Mouse (Mus musculus): ENCODE results near the gene Chrna5.
"Not testable (repeated sequence)": the region's sequence is repeated elsewhere in the genome, so short reads cannot be mapped to it uniquely, and the experiment has no call there.

Chrna5 gene

DNA sequence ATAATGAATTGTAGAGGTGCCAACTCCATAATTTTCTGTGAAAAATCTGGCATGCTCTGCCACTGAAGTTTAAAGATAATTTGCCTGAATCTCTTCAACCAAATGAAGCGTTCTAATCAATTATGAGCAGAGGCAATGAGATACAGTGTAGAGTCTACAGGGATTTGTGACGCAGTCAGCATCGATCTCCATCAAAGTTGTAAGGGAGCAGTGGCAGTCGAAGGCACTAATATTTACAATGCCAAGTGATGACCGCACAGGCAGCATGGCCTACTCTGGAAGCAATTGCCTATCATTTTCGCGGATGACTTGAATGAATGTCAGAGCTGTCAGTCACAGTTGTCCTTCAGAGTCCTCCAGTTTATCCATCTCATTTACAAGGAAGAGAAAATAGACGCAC is at the start of gene Chrna5:
Chrna5 (plus strand) TSS at position 207 of the 400 bp plus-strand sequence.
- DNase-seq = no peak

DNA sequence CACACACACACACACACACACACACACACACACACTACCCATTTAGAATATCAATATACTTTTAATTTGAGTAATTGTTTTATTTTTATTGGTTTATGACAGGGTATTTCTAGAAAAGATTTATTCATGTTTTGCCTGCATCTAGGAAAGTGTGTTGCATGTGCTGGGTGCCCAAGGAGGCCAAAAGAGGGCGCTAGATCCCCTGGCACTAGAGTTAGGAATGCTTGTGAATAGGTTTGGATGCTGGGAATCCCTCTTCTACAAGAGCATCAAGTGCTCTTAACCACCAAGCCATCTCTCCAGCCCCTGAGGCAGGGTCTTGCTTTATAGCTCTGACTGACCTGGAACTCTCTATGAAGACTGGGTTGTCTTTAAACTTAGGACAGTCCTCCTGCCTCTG is 48.9 kb upstream of the Chrna5 start:
- no peak for DNase-seq

DNA sequence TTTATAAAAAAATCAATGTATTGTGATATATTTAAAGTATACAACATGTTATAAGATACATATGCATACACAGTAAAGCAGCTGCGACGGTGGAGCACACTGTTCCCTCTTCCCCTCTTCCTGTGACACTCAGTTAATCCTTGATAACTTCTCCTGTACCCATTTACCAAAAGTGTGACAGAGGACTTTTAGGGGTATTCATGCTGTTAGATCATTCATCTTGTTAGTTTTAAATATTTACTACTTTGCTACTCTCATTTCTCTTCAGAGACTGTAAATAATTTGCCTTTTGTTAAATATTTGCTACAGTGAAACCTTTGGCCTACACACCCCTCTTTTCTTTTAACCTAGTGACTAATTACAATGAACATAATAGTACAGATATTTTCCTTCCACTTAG is 48.3 kb upstream of the Chrna5 start:
- DNase-seq = no peak

DNA sequence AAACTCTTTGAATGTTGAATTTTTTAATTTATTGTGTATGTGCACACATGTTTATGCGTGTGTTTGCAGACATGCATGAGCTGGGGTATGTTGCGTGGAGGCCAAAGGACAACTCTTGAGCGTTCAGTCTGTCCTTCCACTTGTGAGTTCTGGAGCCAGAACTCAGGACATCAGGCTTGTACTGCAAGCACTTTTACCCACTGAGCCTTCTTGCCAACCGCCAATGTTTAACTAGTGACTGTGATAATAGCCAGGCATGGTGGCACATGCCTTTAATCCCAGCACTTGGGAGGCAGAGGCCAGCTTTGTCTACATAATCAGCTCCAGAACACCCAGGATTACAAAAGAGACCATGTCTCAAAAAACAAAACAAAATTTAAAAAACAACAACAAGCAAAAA is 38.6 kb upstream of the Chrna5 start:
- no peak for DNase-seq

DNA sequence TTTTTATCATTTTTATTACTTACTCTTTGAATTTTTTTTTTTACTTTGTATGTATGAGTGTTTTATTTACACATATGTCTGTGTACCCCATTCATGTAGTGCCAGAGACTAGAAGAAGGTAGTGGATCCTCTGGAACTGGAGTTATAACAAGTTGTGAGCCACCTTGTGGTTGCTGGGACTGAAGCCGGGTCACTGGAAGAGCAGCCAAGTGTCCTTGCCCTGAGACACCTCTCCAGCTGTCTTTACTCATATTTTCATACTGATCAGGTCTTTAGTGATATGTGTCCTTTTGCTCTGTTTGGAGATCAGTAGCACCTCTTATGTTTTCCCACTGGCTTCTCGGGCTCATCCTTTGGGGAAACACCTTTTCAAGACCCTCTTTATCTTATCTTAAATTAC is 36.2 kb upstream of the Chrna5 start:
- DNase-seq = no peak

DNA sequence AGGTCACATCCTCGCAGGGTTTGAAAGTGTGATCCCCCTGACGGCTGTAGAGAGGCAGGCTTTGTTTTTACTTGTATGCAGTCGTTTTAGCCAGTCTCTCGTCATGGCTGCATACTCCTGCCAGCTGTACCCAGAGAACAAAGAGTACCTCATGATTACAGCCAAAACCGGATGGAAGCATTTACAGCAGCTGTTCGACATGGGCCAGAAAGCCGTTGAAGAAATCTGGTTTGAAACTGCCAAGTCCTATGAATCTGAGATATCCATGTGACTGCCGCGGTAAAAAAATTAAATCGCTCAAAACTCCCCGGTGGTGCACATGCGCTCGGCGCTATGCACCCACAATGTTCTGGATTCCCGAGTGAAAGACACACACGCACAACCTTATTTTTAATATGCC is 34.4 kb upstream of the Chrna5 start:
- DNase-seq = no peak

DNA sequence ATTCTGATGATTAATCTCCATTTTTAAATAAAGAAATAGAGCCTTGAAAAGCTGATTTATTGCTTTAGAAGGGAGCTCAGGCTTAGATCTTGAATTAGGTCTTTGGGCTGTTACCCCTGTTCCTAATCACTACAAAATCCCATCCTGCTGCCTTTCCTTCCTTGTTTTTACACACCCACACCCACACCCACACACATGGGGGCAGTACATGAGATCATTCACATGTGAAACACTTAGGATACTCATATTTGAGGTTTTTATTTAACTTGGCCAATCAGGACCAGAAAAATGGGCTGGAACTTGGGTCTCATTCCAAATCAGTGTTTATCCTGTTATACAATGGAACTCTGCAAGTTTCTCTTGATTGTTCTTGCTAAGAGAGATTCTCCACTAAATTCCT is 31.2 kb upstream of the Chrna5 start:
- no peak for DNase-seq

DNA sequence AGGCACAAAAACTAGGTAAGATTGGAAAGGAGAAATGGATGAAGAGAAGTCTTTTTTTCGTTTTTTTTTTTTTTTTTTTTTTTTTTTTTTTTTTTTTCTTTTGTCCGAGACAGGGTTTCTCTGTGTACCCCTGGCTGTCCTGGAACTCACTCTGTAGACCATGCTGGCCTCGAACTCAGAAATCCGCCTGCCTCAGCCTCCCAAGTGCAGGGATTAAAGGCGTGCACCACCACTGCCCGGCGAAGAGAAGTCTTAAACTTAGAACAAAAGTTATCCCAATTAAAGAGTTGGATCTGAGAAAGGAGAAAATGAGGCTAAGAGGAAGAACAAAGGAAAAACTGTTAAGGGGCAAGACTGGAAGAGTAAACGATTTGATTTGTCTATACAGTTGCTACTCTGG is 30.5 kb upstream of the Chrna5 start:
- DNase-seq = not testable (repeated sequence)

DNA sequence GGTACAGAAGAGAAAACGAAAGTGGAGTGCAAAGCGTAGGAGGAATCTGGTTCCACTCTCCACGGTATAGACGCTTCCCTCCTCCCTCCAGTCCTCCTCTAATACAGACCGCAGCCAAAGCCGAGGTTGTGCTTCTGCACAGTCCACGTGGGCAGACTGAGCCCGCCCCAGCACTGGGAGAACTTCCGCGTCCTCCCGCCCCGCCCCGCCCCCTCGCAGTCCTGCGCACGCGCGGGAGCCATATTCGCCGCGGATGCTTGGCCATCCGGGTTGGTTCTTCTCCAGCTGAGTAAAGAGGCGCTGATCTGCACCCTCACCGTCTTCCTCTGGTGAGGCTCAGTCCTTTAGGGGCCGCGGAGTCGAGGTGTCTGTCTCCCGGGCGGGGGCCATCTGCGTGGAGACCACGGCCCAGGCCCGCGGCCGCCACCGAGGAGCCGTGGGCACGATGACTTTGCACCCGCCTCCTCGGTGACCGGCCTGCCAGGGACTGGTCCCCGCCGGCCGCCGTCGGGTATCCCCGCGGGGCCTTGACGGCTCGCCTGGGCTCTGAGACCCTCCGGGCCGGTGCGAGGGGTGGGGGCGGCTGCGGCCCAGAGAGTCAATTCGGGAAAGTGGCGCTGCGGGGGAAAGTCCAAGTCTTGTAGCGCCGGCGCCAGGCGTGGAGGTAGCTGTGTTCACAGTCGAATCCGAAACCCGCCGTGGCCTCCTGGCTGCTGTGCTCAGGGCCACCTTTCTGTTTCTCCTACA is 29.9 kb upstream of the Chrna5 start, which contains the start of the genes Psma4 and AY074887:
Psma4 (plus strand) TSS at position 216 of the 747 bp plus-strand sequence.
AY074887 (minus strand) TSS at position 424 of the 747 bp plus-strand sequence.
- peak; percentile 94 to 96 for DNase-seq

DNA sequence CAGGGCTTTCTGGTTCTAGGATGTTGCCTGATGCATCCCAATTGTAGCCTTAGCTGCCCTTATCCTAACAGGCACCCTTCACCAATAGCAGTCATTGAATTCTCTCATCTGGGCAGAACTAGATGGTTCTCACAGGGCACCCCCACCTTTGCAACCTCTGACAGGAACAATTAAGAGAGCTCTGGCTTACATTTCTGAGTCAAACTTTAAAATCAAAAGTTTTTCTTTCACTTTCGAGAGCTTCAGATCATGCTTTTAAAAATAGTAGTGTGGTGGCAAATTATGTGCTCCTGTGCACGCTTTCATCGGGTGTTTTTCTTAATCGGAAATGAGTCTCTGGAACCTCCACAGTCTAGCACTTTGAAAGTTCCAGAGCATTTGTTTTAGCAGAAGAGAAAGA is 19.6 kb upstream of the Chrna5 start:
- DNase-seq = no peak

DNA sequence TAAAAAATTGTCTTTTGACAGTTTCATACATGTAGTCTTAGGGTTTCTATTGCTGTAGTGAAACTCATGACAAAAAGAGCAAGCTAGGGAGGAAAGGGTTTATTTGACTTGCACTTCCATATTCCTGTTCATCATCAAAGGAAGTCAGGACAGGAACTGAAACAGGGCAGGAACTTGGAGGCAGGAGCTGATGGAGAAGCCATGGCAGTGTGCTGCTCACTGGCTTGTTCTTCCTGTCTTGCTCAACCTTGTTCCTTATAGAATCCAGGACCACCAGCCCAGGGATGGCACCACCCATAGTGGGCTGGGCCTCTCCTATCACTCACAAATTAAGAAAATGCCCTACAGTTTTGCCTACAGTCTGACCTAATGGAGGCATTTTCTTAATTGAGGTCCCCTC is 17.0 kb upstream of the Chrna5 start:
- DNase-seq = no peak

DNA sequence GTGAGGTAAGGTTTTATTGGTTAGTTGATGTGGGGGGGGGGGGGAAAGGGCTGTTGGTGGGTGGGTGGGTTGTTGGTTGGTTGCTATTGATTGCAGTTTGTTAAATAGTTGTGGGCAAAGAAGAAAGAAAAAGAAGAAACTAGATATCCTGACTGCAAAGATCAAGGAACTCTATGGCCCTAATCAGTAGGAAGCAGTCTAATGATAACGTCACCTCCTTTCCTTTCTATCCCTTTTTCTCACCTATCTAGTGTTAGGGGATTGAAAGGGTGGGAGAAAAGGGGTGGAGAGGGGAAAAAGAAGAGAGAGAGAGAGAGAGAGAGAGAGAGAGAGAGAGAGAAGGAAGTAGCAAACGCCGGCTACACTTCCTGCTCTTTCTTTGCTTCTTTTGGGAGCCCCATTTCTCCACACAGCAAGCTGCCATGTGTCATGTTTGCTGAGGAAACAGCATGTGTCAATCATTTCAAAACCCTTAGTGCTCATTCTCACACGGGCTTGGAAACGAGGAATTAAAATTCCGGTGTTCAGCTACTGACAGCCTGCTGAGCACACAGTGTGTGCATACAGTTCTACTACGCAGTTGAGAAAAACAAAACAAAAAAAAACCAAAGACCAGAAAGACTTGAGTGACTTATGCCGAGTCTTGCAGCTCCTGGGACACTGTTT is 10.6 kb upstream of the Chrna5 start:
- DNase-seq = no peak

DNA sequence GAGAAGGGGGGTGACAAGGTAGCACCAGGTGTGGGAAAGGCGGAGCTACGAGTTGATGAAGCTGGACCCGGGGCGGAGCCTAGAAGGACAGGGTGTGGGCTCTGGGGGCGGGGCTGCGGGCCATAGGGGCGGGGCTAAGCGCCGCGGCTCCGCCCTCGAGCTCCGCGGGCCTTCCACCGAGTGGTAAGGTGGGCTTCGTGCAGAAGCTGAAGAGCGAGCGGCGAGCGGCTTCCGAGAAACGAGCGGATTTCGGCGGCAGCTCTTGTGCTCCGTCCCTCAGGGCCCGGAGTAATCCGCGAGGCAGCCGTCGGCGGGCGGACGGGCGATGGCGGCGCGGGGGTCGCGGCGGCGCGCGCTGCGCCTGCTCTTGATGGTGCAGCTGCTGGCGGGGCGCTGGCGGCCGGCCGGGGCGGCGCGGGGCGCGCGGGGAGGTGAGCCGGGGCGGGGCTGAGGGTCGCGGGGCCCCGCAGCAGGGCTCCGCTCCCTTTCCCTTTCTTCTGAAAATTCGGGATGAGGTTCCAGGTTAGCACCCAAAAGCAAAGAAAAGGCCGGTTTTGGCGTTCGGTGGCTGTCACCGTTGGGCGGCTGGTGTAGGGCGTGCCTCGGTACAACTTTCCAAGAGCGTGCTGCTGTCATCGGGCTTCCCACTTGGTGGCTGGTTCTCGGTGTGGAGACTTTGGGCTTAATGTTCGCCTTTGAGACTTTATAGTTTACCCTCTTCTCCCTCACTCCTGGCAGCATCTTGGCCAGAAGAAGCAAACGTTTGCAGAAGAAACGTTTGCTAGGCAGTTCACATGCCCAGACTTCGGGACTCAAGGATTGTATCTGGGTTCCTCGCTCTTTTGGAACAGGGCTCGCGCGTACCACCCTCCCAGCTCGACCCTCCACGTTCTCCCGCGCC is 861 bp downstream of the Chrna5 start:
- peak; percentile 36 to 40 for DNase-seq

DNA sequence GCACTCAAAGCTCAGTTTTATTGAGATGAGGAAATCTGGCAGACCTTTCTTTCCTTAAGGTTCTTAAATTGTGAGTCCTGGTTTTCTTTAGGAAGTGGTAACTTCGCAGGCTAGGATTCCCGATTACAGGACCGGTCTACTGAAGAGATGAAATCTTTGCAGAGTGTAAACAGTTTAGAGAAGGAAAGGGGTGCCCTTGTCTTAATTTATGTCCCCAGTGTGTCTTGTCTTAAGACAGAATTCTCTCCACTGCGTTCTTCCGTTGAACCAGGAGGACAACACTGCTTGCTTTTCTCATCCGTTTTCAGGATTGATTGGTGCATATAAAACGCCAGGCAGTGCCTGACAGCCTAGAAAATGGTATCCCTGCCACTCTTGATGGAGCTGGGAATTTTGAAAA is 1.7 kb downstream of the Chrna5 start:
- DNase-seq = no peak

DNA sequence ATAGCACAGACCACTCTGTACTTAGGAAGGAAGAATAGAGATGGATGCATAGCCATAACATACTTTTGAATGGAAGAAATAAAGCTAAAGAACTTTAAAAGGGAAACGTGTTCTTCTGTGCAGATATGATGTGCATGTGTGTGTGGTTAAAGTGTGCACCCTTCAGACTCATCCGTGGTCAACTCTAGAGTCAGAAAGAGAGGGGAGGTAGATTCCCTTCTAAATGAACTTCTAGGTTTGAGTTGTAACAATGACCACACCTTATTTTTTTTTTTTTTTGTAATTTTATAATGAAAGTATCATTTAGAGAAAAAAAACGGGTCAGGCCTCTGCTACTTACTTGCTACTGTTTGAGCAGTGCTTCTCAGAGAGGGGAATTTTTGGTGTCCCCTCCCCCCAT is 9.7 kb downstream of the Chrna5 start:
- no peak for DNase-seq

DNA sequence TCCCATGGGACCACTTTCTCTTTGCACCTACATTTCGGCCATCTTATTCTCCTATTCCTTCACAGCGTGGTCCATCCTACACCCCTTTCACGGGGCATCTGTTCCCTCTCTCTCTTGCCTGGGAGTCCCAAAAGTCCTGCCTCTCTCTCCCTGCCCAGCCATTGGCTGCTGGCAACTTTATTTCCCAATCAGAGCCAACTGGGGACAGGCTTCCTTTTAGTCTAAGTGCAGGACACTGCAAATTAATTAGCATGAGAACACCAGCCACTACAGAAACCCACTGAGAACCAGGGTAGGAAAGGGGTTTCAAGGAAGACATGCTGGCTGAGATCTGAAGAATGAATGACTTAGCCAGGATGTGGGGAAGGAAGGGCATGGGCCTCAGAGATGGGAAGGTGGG is 13.7 kb downstream of the Chrna5 start:
- DNase-seq = no peak

DNA sequence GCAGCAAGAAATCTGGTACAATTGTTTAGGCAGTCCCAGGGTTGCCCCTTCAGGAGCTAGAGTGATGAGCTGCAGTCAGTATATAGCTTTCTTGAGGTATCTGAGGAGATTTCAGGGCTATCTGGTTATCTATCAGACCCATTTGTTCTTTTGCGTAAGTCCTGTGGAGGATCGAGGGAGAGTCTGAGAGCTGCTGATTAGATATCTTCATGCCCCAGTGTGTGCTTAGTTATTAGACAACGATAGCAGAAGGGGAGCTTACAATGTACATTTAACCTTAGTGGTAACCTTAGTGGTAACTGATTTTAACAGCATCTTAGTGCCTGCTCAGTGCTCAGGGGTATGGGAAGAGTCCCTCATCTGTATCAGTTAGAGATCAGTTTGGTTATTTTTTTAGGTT is 15.0 kb downstream of the Chrna5 start:
- no peak for DNase-seq

DNA sequence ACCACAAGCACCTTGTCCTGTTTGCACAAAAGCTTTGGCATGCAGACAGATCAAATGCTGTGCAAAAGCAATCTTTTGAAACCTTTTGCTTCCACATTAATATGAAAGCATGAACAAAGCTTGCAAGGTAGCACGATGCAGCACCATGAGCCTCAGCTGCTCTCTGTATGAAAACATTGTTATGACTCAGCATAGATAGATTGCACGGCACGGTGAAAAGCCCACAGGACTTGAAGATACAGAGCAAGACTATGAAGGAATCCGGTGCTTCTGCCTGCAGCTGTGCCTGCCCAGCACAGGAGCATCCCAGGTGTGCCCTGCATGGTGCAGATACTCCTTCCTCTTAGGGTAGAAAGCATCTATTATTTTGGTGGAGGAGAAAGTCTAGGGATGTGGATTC is 22.9 kb downstream of the Chrna5 start:
- DNase-seq = no peak

DNA sequence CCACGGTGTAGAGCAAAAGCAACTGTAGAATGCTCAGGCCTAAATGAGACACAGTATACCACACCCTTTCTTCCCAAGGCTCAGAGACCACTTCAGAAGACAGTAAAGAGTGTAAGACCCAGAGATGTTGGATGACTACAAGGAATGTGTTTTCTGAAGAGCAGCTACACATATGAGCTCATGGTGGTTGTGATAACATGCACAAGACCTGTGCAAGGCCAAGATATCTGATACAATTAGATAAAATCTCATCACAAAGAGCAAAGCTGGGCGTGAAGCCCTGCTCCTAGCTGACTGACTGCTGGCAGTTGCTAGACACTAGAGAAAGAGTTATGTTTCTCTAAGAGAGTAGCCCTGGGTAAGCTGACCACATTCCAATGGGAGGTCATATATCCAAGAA is 29.0 kb downstream of the Chrna5 start:
- no peak for DNase-seq

DNA sequence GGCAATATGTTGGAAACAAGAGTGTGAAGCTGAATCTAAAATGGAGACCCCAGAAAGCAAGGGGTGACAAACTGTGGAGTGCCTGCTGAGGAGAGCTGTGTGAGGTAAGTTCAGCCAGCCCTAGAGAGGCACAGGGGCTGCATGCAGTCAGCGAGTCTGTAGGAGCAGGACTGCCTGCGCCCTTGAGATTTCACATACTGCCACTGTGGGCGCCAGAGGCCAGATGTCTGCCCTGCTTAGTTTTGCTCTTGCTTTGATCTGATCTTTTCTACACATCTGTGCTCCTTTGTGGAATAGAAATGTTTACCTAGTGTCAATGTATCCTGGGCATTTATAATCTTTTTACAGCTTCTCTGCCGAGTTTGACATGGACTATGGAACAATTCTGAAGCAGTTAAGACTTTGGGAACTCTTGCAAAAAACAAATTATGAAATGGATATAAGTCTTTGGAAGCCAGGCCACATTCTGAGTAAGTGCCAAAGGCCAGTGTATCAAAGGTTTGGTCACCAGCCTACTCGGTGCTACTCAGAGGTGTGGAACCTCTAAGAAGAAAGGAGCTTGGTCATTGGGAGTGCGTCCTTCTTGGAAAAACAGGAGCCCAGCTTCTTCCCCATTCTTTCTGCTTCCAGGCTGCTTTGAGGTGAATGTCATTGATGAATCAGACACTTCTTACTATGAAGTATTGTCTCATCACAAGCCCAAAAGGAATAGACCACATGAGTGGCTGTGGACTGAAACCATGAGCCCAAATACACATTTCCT is 30.1 kb downstream of the Chrna5 start:
- DNase-seq = no peak

DNA sequence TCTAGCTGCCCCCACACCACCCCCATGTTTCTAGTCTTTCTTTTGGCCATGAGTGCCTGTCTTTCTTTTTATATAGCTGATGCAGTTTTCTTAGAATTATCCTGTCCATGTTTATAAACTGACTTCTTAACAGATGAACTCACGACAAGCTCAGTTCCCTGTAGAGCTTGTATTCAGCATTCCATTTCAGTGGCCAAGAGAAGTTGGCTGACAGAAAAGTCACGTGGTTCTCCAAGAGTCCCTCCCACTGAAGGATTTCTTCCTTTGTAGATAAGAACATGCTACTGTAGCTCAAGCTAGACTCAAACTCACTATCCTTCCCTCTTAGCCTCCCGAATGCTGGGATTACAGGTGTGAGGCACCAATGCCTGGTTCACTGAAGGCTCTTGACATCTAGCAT is 36.2 kb downstream of the Chrna5 start:
- no peak for DNase-seq

DNA sequence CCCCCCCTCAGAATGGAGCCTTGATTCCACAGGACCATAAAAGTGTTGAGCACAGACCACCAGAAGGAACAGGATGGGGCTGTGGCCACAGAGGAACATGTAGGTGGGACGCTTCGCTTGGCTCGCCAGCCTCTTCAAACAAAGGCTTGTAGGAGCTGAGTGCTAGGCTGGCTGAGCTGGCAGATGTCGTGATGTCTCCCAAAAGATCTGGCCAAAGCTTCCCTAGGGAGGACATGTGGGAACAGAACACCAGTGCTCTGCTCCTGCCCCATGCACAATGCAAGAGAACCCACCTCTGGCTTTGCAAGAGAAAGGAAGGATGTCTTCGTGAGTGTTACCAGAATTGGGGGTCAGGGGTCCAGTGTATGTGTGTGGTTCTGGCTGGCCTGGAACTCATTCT is 42.6 kb downstream of the Chrna5 start:
- DNase-seq = no peak

Data from B cell, adult 2 months (primary cell).